Mouse (Mus musculus) layer of hippocampus, adult 18-20 months (tissue): ENCODE measurements at regions not wholly inside any gene's neighbourhood (a gene's known extent, or its start where the extent isn't known, plus 50 kb on each side); places are given as distances from the start of the nearest gene placed in this dataset.

Source experiments
- DNase-seq, 2 experiments: peaks; one replicate each; pipeline ENCODE4 v3.0.0; 2022; ENCODE audit warnings: low spot score in 2 of 2

DNA sequence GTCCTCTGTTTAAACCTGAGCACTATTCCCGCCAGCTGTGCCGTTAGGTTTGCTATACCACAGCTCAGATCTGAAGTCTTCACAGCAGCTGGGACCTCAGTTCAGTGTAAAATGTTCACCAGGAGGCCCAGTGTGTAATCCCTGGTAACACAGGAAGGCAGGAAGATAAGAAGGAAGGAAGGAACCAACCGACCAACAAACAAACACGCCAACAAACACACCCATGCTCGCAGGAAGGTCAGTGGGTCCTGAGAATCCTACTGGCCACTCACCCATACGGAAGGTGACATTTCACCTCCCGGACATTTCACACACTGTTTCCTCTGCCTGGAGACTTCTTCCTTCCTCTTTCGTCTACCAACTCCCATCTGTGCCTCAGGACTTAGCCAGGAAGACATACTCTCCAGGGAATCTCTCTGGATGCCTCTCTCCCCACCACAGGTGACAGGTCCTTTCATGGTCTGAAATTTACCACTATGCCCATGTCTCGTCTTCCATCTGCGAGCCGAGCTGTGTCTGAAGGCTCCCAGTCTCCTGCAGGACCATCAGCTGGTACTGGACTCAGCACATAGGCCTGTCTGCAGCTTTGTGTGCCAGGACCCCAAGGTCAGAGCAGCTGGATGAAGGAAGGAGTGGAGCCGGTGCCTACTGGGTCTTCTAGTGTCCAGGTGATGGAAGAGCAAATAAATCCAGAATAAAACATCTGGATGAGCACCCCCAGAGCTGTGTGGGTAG, 61.1 kb upstream of the Xpa start:
- no peak for DNase-seq

DNA sequence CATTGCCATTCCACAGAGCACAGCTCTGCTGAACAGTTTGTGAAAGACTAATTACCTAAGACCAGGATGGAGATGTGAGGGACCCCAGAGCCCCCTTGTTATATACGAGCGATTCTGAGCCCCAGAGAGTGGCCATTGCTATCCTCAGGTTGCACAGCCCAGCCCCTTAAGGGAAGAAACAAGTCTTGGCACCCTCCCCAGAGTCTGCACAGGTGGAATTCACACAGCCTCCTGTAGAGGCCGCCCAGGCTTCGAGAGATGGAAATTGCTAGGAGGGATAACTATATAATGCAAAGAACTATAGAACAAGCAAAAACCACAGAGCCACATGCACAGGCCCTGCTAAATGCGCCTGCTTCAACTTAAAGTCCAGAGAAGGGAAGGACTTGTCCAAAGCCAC, 62.7 kb upstream of the Xpa start:
- DNase-seq, result peak in 1 of 2 experiments; percentile 13

DNA sequence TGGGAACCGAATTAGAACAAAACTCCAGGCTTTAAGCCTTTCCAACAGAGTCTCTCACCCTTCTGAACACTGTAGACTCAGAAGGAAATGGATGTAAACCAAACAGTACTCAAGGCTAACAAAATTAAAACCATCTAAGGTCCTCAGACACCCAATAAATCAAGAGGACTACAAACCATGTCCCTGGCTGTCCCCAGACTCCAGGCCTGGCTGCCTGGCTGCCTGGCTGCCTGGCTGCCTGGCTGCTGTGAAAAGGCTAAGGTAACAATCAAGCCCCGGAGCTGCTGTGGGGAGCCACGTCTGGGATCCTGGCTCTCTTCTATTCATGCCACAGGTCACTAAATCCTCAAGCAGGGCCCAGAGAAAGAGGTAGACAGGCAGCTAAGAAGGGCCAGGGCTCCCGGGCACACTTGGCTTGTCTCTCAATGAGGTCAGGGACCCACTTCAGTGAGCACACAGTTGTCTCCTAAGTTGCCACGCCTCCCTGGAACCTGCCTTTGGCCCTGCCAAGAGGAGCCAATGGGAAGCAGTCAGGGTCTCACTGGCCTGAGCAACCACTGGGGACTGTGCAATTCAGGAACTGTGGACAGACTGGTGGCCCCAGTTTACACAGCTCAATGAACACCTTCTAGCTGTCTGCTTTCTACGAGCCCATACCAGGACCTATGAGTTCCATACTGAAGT, 72.6 kb upstream of the Xpa start:
- no peak for DNase-seq

DNA sequence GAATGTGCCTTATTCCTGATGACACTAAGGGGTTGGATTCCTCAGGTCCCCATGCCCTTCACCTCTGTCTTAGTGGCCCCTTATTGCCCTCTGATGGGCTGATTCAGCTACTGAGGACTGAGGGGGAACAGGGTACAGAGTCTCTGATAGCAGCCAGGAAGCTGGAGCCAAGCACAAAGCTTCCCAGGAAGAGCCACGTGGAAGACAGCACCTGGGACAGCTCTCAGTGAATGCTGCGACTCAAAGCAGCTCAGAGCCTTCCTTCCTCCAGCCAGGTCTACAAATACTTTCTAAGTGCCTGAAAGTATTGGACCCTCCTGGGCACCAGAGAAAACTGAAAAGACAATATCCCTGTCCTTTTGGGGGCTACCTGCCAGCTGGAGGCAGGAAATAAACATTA, 72.3 kb upstream of the Foxe1 start:
- no peak for DNase-seq

DNA sequence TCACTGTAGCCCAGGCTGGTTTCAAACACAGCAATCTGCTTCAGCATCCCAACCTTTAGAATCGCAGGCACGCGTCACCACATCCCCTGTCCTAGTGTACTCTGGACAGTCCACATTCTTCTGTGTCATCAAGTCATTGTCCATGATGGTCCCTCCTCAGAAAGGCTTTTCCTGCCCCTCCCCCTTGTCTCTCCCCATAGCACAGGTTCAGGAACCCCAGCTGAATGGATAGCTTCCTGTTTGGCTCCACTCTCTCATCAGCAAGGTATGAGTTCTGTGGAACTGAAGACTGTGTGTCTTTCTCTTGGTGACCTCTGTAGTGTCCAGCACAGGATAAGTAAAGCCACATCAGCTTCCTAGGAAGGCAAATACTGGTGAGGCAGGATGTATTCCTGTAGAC, 67.6 kb upstream of the Foxe1 start:
- no peak for DNase-seq

DNA sequence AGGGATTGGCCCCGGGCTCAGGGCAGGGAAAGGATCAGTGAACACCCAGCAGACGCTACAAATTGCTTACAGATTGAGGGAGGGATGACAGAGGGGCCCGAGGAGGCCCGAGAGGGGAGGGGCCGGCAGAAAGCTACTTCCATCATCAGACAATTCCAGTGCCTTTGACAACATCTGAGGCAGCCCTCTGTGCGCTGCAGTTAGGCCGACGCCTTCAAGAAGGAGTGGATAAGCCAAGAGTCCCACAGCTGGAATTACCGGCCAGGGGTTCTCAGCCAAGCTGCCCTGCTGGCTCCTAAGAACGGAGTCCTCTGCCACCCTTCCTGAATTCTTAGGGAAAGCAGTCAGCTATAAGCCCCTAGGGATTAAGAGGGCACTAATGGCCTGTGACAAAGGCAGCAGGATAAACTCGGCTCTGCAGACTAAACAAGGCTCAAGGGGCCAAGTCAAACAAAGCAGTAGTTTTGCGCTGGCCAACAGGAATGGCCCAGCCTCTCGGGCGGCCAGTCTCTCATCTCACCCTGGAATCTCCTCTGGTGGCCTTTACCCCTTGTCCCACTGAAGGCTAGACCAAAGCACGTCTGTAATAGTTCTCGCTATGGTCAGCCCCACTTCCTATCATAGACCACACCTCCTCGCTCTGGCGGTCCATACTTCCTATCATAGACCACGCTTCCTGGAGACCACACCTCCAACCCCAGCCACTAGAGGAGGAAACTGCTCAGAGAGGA, 66.4 kb upstream of the Foxe1 start:
- DNase-seq, result no peak

DNA sequence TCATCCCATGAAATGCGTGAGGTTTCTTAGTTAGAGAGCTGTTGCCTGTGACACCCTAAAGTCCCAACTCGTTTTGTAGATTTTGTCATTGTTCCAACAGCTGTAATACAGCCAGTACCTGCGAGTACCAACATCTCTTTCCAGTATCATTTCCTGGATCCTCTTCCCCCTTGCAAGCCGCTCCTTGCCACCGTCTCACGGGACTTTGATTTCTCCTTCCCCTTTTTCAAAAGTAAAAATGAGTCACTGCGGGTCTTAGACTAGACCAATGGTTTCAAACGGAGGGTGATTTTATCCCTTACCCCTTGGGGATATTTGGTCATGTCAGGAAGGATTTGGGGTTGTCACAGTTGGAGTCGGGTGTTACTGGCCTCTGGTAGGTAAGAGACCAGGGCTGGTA, 56.5 kb upstream of the Foxe1 start:
- DNase-seq, result no peak

DNA sequence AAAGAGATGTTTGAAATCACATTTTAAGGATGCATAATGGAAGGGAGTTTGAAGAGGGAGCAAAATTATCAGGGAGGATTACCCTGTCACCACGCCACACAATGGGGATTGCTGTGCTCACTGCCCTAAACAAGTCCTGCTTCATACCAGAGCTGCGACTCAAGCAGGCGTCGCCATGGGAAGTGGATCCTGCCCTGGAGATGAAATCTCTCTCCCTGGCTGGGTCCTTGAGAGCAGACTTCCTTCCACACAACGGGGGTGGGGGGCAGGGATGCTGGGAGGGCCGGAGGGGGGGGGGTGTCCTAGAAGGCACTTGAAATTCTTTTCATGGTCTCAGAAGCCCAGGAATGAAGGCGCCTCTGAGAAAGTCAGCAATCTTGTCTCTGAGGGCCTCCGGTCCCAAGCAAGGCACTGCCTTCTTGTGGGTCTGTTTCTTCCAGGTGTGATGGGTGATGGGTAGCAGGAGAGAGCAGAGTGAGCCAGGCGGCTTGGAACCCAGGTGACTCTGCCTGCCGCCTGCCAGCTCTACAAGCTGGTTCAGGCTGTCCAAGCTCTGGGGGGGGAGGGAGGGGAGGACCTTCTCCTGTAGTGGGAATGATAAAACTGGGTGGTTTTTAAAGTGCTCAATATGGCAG, 51.7 kb upstream of the Foxe1 start:
- DNase-seq, result no peak
